Mouse (Mus musculus) CD4-positive naive resting alpha-beta T cell, adult 57 days (primary cell): ENCODE results near the gene Olfr630. TPM values are rescaled to one million over a fixed set of nuclear protein-coding genes. Genes with fewer than 3 reads are reported as not detected.

Experiments used
- total RNA-seq: library from RNA; stranded (reverse); gene quantifications from one replicate; pipeline ENCODE4 v1.2.4, GENCODE M21; 2023

The Olfr630 gene
- not detected for total RNA-seq

DNA sequence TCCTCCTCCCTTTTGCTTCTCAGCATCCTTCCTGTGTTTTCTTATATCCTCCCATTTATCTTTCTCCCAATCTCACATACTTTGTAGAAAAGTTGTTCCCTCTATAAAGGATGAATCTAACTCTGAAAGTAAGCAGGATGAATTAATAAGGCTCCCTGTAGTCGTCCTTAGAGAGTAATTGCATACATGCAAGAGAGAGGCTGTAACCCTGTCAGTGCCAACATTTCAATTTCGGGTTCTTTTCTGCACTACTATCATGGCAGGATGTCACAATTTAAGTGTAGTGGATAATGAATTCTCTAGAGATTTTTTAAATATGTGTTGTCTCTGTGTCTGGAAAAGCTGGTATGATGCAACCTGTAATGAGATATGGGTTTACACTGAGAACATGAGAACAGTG lies at the start of gene Olfr630:
TSS of gene Olfr630 (minus strand) at position 101 of the 400 bp plus-strand sequence.

DNA sequence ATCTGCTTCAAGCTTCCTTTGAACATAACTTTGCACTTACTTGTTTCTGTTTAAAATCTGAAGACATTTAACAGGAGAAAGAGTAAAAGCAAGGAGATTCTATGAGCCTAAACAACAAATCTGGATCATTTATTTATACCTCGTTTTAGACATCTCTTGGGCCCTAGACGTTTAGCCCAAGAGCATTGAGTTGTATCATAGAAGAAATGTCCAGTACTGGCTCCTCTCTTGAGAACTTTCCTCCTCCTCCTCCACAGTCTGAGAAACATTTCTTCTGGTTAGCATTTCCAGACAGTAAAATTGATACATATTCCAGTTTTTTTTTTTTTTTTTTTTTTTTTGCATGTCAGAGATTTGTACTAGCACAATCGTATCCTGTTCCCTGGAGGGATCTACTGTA lies 34.6 kb upstream of the Olfr630 start, which contains the start of gene Olfr67:
TSS of gene Olfr67 (minus strand) at position 101 of the 400 bp plus-strand sequence.

DNA sequence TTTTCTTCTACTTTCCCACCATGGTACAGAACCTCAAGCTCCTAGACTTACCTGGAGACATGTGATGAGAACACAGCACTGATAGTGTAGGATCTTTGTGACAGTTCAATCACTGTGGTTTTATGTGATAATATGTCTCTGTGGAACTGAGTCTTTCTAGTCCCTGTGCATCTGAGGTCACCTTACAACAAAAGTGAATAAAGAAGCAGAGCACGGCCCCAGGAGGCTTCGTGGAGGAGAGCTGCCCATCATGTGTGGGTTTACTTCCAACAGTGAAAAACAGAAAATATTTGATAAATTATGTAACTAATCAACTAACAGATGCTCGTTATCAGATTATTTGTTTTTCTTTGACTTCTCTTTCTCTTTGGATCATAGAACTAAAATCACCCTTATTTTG lies 22.5 kb upstream of the Olfr630 start, which contains the start of gene Olfr68:
TSS of gene Olfr68 (minus strand) at position 101 of the 400 bp plus-strand sequence.

DNA sequence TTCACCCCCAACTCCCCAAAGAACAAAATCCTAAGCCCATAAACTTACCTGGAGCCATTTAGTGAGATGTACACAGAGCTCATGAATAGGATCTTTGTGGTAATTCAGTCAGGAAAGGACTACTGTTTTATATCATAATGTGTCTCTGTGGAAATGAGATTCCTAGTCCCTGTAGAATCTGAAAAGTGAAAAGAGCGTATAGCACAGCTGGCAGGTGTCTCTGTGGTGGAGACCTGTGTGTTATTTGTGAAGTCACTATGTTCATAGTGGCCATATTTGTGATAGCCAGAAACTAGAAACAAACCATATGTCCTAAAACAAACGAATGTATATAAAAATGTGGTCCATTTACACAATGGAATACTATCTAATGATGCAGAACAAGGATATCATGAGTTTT lies 14.4 kb upstream of the Olfr630 start, which contains the start of gene Olfr69:
TSS of gene Olfr69 (minus strand) at position 101 of the 400 bp plus-strand sequence.

DNA sequence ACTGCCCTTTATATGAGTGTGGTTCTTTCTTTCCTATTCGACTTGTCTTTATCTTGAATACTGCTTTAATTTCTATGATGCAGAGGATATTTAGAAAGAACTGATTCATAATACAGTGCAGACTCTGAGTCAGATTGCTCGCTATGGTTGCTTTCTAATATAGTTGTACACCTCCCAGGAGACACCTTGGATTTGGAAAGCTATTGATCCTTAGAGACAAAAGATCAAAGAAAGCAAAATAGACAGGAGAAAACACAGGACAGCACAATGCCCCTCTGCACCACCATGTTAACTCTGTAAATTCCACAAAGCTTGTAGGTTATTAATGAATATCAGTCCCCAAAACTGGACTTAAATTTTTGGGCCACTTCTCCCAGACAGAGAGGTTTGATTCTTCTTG lies 12.3 kb downstream of the Olfr630 start, which contains the start of gene Olfr629:
TSS of gene Olfr629 (minus strand) at position 101 of the 400 bp plus-strand sequence.

DNA sequence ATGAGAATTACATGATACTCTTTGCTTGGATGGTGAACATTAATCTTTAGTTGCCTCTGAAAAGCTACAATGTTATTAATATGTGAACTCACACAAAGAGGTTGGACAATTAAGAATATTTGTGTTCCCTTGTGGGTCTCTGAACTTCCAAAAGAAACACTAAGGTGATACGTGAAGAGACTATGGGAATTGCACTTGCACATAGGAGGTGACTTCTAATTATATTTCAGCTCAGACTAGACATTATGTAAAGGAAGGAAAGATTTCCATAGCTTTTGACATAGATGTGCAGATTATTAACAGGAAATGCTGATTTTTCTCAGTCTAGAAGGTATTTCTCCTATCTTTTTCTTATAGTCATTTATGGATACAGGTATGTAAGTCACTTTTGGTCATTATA lies 27.1 kb downstream of the Olfr630 start, which contains the start of gene Olfr628:
TSS of gene Olfr628 (plus strand) at position 301 of the 400 bp plus-strand sequence.

DNA sequence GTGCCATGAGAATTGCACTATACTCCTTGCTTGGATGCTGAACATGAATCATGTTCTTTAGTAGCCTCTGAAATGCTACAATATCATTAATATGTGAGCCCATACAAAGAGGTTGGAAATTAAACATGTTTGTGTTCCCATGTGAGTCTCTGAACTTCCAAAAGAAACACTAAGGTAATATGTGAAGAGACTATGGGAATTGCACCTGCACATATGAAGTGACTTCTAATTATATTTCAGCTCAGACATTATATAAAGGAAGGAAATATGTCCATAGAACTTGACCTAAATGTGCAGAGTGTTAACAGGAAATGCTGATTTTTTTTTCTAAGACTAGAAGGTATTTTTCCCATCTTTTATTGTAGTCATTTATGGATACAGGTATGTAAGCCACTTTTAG lies 42.8 kb downstream of the Olfr630 start, which contains the start of gene Olfr243:
TSS of gene Olfr243 (plus strand) at position 301 of the 400 bp plus-strand sequence.

Other genes with a start within 250 kb of the Olfr630 start
- not detected for gene Olfr610, start 245.2 kb downstream of the Olfr630 start, total RNA-seq
- not detected for gene Olfr611, start 236.5 kb downstream of the Olfr630 start, total RNA-seq
- gene Olfr612, start 214.6 kb downstream of the Olfr630 start, total RNA-seq: not detected
- gene Olfr613, start 209.3 kb downstream of the Olfr630 start, total RNA-seq: not detected
- gene Olfr615, start 201.3 kb downstream of the Olfr630 start, total RNA-seq: not detected
- gene Olfr616, start 188.2 kb downstream of the Olfr630 start, total RNA-seq: not detected
- not detected for gene Olfr617, start 184.3 kb downstream of the Olfr630 start, total RNA-seq
- gene Olfr618, start 167.2 kb downstream of the Olfr630 start, total RNA-seq: not detected
- not detected for gene Olfr619, start 156.8 kb downstream of the Olfr630 start, total RNA-seq
- not detected for gene Olfr620, start 144.8 kb downstream of the Olfr630 start, total RNA-seq
- not detected for gene Olfr622, start 114.6 kb downstream of the Olfr630 start, total RNA-seq
- not detected for gene Olfr623, start 93.6 kb downstream of the Olfr630 start, total RNA-seq
- not detected for gene Olfr624, start 86.1 kb downstream of the Olfr630 start, total RNA-seq
- gene Olfr625-ps1, start 74.6 kb downstream of the Olfr630 start, total RNA-seq: not detected
- not detected for gene Olfr243, start 42.7 kb downstream of the Olfr630 start, total RNA-seq
- not detected for gene Olfr628, start 27.0 kb downstream of the Olfr630 start, total RNA-seq
- gene Olfr629, start 12.4 kb downstream of the Olfr630 start, total RNA-seq: not detected
- gene Olfr69, start 14.3 kb upstream of the Olfr630 start, total RNA-seq: not detected
- not detected for gene Olfr68, start 22.4 kb upstream of the Olfr630 start, total RNA-seq
- gene Olfr67, start 34.5 kb upstream of the Olfr630 start, total RNA-seq: not detected
- 115 TPM for gene Hbb-bt, start 56.7 kb upstream of the Olfr630 start, total RNA-seq
- 842 TPM for gene Hbb-bs, start 70.8 kb upstream of the Olfr630 start, total RNA-seq
- gene Hbb-bh2, start 83.2 kb upstream of the Olfr630 start, total RNA-seq: not detected
- gene Hbb-bh1, start 85.8 kb upstream of the Olfr630 start, total RNA-seq: not detected
- not detected for gene Hbb-y, start 95.9 kb upstream of the Olfr630 start, total RNA-seq
- gene Olfr66, start 128.9 kb upstream of the Olfr630 start, total RNA-seq: not detected
- not detected for gene Olfr64, start 137.2 kb upstream of the Olfr630 start, total RNA-seq
- not detected for gene Olfr65, start 146.2 kb upstream of the Olfr630 start, total RNA-seq
- not detected for gene Olfr631, start 171.5 kb upstream of the Olfr630 start, total RNA-seq
- not detected for gene Olfr632, start 177.0 kb upstream of the Olfr630 start, total RNA-seq
- gene Olfr633, start 187.1 kb upstream of the Olfr630 start, total RNA-seq: not detected
- gene Olfr635, start 213.8 kb upstream of the Olfr630 start, total RNA-seq: not detected
- gene Olfr638, start 241.4 kb upstream of the Olfr630 start, total RNA-seq: not detected